Mouse (Mus musculus): ENCODE data around the gene Crtc1.
A peak's percentile ranks its signal among the peaks of the same experiment; 100 is the strongest.

Crtc1 gene

GRCm38 (mm10) chr8:70389678-70390077, 49.7 kb downstream of the Crtc1 start:
- DNase-seq (ENCODE audit: low spot score in 2 of 2) = no peak

- DNase-seq (ENCODE audit: low spot score in 2 of 2) = peak; percentile 68 to 82
Measured at GRCm38 (mm10) chr8:70383287-70383686, 56.1 kb downstream of the Crtc1 start.

GRCm38 (mm10) chr8:70380069-70380468, 59.3 kb downstream of the Crtc1 start:
- no peak for DNase-seq (ENCODE audit: low spot score in 2 of 2)

DNA sequence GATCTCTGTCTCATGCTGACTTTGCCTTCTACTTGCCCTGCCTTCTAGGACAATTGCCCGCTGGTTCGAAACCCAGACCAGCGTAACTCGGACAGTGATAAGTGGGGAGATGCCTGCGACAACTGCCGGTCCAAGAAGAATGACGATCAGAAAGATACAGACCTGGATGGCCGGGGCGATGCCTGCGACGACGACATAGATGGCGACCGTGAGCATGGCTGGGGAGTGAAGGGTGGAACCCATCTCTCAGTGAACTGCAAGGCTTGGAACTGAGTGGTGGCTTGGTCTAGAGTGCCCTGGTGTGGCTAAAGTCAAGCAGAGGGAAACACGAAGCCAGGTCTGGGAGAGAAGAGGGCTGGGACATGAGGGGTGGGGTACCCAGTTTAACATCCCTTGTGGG, 62.3 kb downstream of the Crtc1 start:
- no peak for DNase-seq (ENCODE audit: low spot score in 2 of 2)

DNA sequence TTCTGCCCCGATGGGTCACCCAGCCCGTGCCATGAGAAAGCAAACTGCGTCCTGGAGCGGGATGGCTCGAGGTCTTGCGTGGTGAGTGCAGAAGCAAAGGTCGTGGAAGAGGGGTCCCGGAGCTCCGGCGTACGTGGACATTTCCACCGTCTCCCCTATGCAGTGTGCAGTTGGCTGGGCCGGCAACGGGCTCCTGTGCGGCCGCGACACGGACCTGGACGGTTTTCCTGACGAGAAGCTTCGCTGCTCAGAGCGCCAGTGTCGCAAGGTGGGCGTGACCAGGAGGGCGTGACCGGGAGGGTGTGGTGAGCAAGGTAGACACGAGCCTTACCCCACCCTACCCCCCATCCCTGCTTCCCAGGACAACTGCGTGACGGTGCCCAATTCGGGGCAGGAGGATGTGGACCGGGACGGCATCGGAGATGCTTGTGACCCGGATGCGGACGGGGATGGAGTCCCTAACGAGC, 63.1 kb downstream of the Crtc1 start:
- DNase-seq (ENCODE audit: low spot score in 2 of 2) = no peak

GRCm38 (mm10) chr8:70375212-70375859, 64.0 kb downstream of the Crtc1 start:
- DNase-seq (ENCODE audit: low spot score in 2 of 2) = no peak

DNA sequence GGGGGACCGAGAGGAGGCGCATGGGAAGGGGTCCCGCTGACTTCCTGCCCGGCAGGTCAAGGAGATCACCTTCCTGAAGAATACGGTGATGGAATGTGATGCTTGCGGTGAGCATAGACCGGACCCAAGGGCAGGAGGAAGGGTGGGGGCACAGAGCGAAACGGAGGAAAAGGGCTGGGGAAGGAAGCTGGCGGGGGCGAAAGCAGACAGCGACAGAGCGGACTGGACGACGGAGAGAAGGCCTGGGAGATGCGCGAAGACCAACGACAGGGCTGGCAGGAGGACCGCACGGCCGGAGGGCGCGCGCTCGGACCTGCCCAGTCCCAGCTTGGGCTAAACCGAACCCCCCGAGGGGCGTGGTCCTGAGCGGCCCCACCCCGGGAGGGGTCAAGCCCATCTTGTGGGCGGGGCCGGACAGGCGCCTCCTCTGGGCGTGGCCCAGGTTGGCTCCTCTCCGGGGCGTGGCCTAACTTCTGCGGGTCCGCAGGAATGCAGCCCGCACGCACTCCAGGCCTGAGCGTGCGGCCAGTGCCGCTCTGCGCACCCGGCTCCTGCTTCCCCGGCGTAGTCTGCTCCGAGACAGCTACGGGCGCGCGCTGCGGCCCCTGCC, 65.0 kb downstream of the Crtc1 start:
- peak; percentile 81 to 84 for DNase-seq (ENCODE audit: low spot score in 2 of 2)

DNA sequence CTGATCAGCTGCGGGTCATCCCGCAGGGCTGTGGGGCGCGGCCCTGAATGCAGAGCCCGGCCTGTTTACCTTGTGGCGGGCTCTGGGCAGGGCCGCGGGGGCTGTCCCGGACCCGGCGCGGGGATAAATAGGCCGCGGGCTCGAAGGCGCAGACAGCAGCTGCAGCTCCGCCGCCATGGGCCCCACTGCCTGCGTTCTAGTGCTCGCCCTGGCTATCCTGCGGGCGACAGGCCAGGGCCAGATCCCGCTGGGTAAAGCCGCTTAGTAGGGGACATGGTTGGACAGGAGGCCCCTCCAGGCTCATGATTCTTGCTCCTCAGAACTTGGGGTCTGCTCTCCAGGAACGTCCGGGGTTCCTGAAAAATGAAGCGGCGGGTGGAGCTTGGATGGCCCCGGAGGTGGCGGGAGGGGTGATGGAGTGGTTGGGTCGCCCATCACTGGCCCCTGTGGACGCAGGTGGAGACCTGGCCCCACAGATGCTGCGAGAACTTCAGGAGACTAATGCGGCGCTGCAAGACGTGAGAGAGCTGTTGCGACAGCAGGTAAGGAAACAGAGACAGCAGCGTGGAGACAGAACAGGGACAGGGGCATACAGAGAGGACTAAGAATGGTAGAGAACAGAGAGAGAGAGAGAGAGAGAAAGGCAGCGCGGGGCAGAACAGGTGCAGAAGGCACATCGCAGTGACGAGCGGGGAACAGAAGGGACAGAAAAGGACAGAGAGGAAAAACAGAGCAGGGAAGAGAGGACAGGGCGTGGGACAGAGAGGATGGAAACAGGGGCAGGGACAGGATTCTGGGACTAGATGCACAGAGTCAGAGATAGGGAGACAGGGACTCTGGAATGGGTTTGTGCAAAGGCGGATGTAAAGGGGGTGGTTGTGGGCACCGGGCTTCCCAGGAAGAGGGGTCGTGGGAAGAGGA, 65.7 kb downstream of the Crtc1 start, which contains the start of gene Comp:
Comp (plus strand) TSS at position 162 of the 921 bp plus-strand sequence.
- no peak for DNase-seq (ENCODE audit: low spot score in 2 of 2)

DNA sequence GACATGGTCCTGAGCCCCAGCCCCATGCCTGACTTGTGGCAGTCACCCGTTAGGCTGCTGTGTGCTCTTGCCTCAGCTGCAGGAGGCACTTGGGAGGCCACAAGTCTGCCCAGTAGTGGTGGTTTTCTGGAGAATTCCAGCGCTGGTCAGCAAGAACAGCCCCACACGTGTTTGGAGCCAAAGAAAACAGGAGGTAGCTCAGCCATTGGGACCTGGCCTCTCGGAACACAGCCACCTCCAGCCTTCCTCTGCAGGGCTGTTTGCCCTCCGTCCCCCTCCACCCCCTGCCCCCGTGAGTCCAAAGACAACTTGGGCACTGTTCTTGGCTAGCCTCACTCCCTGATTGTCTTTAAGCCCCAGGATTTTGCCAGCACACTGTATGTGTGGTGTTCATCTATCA, 67.4 kb downstream of the Crtc1 start:
- DNase-seq (ENCODE audit: low spot score in 2 of 2) = no peak

- no peak for DNase-seq (ENCODE audit: low spot score in 2 of 2)
Measured at GRCm38 (mm10) chr8:70370476-70370875, 68.9 kb downstream of the Crtc1 start.

DNA sequence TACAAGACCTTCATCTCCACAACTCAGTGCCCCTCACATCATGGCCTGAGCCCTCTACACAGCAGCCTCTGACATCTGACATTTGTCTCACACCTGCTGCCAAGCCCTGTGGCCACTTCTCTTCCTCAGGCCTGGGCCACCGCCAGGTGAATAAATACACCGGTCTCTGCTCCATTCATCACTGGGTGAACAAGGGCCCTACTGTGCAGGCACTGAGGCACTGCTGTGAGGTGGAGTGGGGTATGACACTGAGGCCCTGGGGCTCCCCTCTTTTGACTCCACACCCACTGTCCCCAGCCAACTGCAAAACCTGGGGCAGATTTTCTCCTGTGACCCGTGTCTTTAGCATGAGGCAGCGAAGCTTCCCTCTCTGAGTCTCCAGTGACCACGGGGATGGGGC, 72.8 kb downstream of the Crtc1 start:
- no peak for DNase-seq (ENCODE audit: low spot score in 2 of 2)

DNA sequence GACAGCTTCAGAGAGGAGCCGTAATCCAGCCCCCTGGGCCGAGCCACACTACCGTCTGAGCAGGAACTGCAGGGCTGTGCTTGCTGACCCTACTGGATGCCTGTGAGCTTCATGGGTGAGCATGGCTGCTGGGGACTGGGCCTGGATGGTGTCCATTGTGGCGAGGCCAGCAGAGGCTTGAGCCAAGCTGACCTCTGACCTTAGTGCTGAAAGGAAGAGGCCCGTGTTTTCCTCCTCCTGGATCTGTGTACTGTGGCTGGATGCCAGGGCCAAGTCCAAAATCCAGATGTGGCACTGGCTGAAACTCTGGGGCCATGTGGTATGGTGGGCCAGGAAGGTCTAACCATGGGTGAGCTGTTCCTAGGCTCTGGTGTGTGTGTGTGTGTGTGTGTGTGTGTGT, 75.3 kb downstream of the Crtc1 start:
- peak in 1 of 2 experiments; percentile 58 for DNase-seq (ENCODE audit: low spot score in 2 of 2)

DNA sequence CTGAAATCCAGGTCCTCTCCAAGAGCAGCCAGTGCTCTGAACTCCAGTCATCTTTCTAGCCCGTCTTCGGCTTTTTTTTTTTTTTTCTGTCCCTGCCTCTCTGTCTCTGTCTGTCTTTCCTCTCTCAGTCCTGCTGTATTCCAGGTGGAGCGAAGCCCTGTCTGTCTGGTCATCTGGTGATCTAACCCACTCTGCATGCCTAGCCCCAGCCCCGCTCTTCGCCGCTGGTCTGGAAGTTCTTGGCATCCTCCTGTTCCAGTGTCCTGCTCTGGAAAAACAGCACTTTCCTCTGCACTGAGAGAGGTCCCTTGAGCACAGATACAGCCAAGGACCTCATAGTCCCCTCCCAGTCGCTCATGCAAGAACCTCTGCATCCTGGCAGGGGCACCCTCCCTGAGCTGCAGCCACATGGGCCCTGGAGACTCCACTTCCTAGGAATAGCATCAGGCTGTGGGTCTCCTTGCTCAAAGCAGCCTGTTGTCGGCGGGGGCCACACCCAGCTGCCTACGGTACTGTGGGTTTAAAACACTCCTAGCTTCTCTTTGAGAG, 77.8 kb downstream of the Crtc1 start:
- DNase-seq (ENCODE audit: low spot score in 2 of 2) = peak in 1 of 2 experiments; percentile 56

DNA sequence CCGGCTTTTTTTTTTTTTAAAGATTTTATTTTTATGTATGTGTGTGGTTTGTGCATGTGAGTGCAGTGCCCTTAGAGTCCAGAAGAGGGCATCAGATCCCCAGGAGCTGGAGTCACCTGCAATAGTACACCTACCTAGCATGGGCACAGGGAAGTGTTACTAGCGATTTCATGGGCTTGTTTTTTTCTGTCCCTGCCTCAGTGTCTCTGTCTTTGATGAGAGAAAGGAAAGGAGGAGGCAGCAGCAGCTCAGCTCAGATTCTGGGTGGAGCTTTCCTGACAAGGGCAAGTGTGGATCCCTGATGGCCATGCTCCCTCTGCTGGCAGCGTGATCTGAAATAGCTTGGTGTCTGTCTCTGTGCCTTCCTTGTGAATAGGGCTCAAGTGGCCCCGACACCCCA, 78.6 kb downstream of the Crtc1 start:
- DNase-seq (ENCODE audit: low spot score in 2 of 2) = peak in 1 of 2 experiments; percentile 71

DNA sequence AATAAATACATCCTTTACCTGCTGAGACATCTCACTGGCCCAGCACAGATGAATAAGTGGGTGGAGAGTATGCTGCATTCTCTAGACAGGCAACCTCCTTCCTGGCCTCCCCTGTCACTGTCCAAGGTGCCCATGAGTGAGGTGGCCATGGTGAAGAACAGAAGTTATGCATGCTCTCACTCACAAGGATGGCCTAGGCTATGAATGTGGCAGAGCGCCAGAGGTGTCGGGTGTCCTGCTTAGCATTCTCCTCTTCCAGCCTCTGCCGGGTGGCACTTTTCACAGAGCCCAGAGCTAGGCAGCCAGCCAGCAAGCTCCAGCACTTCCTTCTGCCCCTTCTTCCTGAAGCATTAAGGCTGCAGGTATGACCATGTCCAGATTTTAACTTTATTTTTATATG, 80.0 kb downstream of the Crtc1 start:
- peak in 1 of 2 experiments; percentile 59 for DNase-seq (ENCODE audit: low spot score in 2 of 2)

GRCm38 (mm10) chr8:70356111-70356510, 83.3 kb downstream of the Crtc1 start:
- DNase-seq (ENCODE audit: low spot score in 2 of 2) = peak in 1 of 2 experiments; percentile 58

- DNase-seq (ENCODE audit: low spot score in 2 of 2) = no peak
Measured at GRCm38 (mm10) chr8:70354004-70354403, 85.4 kb downstream of the Crtc1 start.

DNA sequence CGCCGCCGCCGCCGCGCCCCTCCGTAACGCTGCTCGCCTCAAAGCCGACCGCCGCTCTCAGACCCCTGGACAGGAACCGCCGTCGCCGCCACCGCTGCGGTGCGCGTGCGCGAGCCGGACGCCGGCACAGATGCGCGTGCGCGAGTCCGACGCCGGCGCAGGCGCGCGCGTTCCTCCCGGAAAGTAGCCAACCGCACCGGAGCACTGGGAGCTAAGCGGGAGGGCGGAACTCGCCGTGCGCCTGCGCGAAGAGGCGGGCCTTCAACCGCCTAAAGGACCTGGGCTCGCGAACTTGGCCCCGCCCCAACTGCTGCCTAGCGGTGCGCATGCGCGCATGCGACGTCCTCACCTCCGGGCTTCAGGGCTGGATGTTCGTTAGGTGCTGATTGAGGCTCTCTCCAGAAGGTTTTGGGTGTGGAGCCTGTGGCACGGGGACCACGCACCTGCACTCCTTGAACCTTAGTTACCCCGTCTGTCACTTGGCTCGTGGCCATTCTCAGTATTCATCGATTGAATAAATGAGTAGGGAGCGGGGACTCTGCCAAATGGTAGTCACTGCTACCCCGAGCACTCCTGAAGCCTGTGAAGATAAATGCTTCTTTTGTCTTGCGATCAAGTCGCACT, 86.1 kb downstream of the Crtc1 start, which contains the start of gene Upf1:
Upf1 (minus strand) TSS at position 85 of the 624 bp plus-strand sequence.
- peak; percentile 100 for DNase-seq (ENCODE audit: low spot score in 2 of 2)

- DNase-seq (ENCODE audit: low spot score in 2 of 2) = peak; percentile 71 to 89
Measured at GRCm38 (mm10) chr8:70352657-70353151, 86.7 kb downstream of the Crtc1 start.

- DNase-seq (ENCODE audit: low spot score in 2 of 2) = no peak
Measured at GRCm38 (mm10) chr8:70352000-70352384, 87.4 kb downstream of the Crtc1 start.

Data from spleen, postnatal 4 days (tissue).